Mouse (Mus musculus): ENCODE data around the gene Camkk2. TPM values are rescaled to one million over a fixed set of nuclear protein-coding genes. Genes with fewer than 3 reads are reported as not detected.

Gene Camkk2
- polyA plus RNA-seq, 2 experiments: 35.0 to 39.3 TPM

DNA sequence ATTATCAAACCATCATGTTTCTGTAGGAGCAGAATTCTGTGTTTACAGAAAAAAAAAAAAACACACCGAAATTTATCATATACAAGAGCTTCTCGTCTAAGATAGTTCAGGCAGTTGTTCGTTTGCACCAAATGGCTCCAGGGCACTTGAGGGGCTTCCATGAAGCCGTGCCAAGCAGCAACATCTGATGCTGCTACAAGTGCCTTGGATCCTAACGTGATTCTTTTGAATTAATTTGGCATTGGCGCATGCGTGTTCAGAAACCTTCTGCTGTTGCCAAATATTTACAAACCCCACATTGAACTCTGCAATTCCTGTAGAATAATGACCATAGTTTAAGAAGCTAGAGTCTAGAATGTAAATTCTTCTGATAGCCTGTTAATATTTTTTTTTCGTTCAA lies 83.7 kb downstream of the Camkk2 start:
- H3K36me3 ChIP-seq (ENCODE audit: control insufficient read depth, insufficient read depth, low read length): no peaks in the 10 kb centered on the region
- no peak overlapping the region for H3K4me3 ChIP-seq (replicated peaks; ENCODE audit: low read length)
- no peak for DNase-seq (ENCODE audit: low spot score)
- no peaks in the 10 kb centered on the region for H3K27me3 ChIP-seq (ENCODE audit: control insufficient read depth, insufficient read depth, low read length)
- WGBS: 80% methylated on average over 8 of the region's 8 CpGs
- H3K27ac ChIP-seq (replicated peaks; ENCODE audit: low read depth, low read length): no peak overlapping the region
- H3K4me2 ChIP-seq (replicated peaks; ENCODE audit: low read depth, low read length, severe bottlenecking): no peak overlapping the region
- ATAC-seq (ENCODE audit: low FRiP score, low read depth): no peak
- H3K4me1 ChIP-seq (ENCODE audit: control insufficient read depth, insufficient read depth, low read length): no peaks in the 10 kb centered on the region
- H3K9ac ChIP-seq (ENCODE audit: low read depth, low read length, severe bottlenecking): no peak overlapping the region
- H3K9me3 ChIP-seq (ENCODE audit: control insufficient read depth, low read length): no peaks in the 10 kb centered on the region
- TF ChIP-seq POLR2A (IDR thresholded peaks at IDR 0.05; ENCODE audit: borderline replicate concordance, extremely low read depth, insufficient read depth, insufficient read length): no peak

GRCm38 (mm10) chr5:122693431-122694207 lies 85.6 kb downstream of the Camkk2 start:
- Histone ChIP-seq H3K4me1 (ENCODE audit: control insufficient read depth, insufficient read depth, low read length) (no peaks in the 10 kb centered on the region), H3K27ac (replicated peaks; ENCODE audit: low read depth, low read length) (no peak overlapping the region), H3K9me3 (ENCODE audit: control insufficient read depth, low read length) (no peaks in the 10 kb centered on the region), H3K27me3 (ENCODE audit: control insufficient read depth, insufficient read depth, low read length) (no peaks in the 10 kb centered on the region), H3K4me2 (replicated peaks; ENCODE audit: low read depth, low read length, severe bottlenecking) (no peak overlapping the region), H3K9ac (ENCODE audit: low read depth, low read length, severe bottlenecking) (no peak overlapping the region), H3K4me3 (replicated peaks; ENCODE audit: low read length) (no peak overlapping the region), H3K36me3 (ENCODE audit: control insufficient read depth, insufficient read depth, low read length) (no peaks in the 10 kb centered on the region)
- DNase-seq (ENCODE audit: low spot score) (no peak), ATAC-seq (ENCODE audit: low FRiP score, low read depth) (no peak)
- no peak for TF ChIP-seq POLR2A (IDR thresholded peaks at IDR 0.05; ENCODE audit: borderline replicate concordance, extremely low read depth, insufficient read depth, insufficient read length)
- 62% methylated on average over 13 of the region's 13 CpGs for WGBS

- no peak overlapping the region for H3K4me3 ChIP-seq (replicated peaks; ENCODE audit: low read length)
- H3K4me1 ChIP-seq (ENCODE audit: control insufficient read depth, insufficient read depth, low read length): no peaks in the 10 kb centered on the region
- H3K27ac ChIP-seq (replicated peaks; ENCODE audit: low read depth, low read length): no peak overlapping the region
- ATAC-seq (ENCODE audit: low FRiP score, low read depth): no peak
- H3K4me2 ChIP-seq (replicated peaks; ENCODE audit: low read depth, low read length, severe bottlenecking): no peak overlapping the region
- 76% methylated on average over 6 of the region's 6 CpGs for WGBS
- H3K9ac ChIP-seq (ENCODE audit: low read depth, low read length, severe bottlenecking): no peak overlapping the region
- no peak for TF ChIP-seq POLR2A (IDR thresholded peaks at IDR 0.05; ENCODE audit: borderline replicate concordance, extremely low read depth, insufficient read depth, insufficient read length)
- no peaks in the 10 kb centered on the region for H3K36me3 ChIP-seq (ENCODE audit: control insufficient read depth, insufficient read depth, low read length)
- no peak for DNase-seq (ENCODE audit: low spot score)
- H3K9me3 ChIP-seq (ENCODE audit: control insufficient read depth, low read length): no peaks in the 10 kb centered on the region
- no peaks in the 10 kb centered on the region for H3K27me3 ChIP-seq (ENCODE audit: control insufficient read depth, insufficient read depth, low read length)
Measured at GRCm38 (mm10) chr5:122690486-122690885, 88.7 kb downstream of the Camkk2 start.

DNA sequence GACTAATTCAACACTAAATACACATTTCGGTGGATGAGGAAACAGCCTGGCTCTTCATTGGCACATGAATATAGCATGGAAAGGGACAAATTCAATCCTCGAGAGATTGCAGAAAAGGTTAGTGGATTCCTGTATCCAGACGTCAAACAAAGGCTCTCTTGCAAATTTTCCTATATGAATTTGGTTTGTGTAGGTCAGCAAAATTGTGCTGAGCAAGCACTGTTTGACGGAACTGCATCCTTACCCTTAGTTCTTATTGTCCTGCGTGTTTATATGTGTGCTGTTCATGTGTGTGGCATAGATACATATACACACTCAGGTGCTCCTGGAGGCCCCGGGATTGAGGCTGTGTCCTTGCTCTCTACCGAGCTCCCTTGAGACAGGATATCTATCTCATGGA lies 90.1 kb downstream of the Camkk2 start:
- Histone ChIP-seq H3K9ac (ENCODE audit: low read depth, low read length, severe bottlenecking) (no peak overlapping the region), H3K27ac (replicated peaks; ENCODE audit: low read depth, low read length) (no peak overlapping the region), H3K9me3 (ENCODE audit: control insufficient read depth, low read length) (no peaks in the 10 kb centered on the region), H3K27me3 (ENCODE audit: control insufficient read depth, insufficient read depth, low read length) (no peaks in the 10 kb centered on the region), H3K36me3 (ENCODE audit: control insufficient read depth, insufficient read depth, low read length) (no peaks in the 10 kb centered on the region), H3K4me2 (replicated peaks; ENCODE audit: low read depth, low read length, severe bottlenecking) (no peak overlapping the region), H3K4me3 (replicated peaks; ENCODE audit: low read length) (no peak overlapping the region), H3K4me1 (ENCODE audit: control insufficient read depth, insufficient read depth, low read length) (no peaks in the 10 kb centered on the region)
- TF ChIP-seq POLR2A (IDR thresholded peaks at IDR 0.05; ENCODE audit: borderline replicate concordance, extremely low read depth, insufficient read depth, insufficient read length): no peak
- DNase-seq (ENCODE audit: low spot score) (no peak), ATAC-seq (ENCODE audit: low FRiP score, low read depth) (no peak)
- 85% methylated on average over 7 of the region's 7 CpGs for WGBS

DNA sequence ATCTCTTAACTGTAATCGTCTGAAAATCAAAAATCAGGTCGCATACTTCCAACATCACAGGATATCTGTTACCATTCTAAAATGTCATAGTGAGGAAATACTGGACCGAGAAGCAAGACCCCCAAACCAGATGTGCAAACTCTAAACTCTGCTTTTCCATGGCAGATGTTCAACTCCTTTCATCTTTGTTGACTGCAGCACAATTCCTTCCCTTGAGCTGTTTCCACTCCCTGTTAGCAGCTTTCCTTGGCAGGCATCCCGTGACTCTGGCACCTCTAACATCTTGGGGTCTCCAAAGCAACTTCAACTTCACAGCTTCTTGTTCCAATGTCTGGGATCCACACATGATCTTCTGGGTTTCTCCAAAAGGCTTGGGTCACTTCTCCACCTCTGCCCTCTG lies 91.8 kb downstream of the Camkk2 start:
- Histone ChIP-seq H3K9ac (ENCODE audit: low read depth, low read length, severe bottlenecking) (no peak overlapping the region), H3K4me1 (ENCODE audit: control insufficient read depth, insufficient read depth, low read length) (no peaks in the 10 kb centered on the region), H3K27ac (replicated peaks; ENCODE audit: low read depth, low read length) (no peak overlapping the region), H3K9me3 (ENCODE audit: control insufficient read depth, low read length) (no peaks in the 10 kb centered on the region), H3K36me3 (ENCODE audit: control insufficient read depth, insufficient read depth, low read length) (no peaks in the 10 kb centered on the region), H3K4me2 (replicated peaks; ENCODE audit: low read depth, low read length, severe bottlenecking) (no peak overlapping the region), H3K4me3 (replicated peaks; ENCODE audit: low read length) (no peak overlapping the region), H3K27me3 (ENCODE audit: control insufficient read depth, insufficient read depth, low read length) (no peaks in the 10 kb centered on the region)
- DNase-seq (ENCODE audit: low spot score) (peak; percentile 60), ATAC-seq (ENCODE audit: low FRiP score, low read depth) (no peak)
- 67% methylated on average over 4 of the region's 4 CpGs for WGBS
- no peak for TF ChIP-seq POLR2A (IDR thresholded peaks at IDR 0.05; ENCODE audit: borderline replicate concordance, extremely low read depth, insufficient read depth, insufficient read length)
